Mouse (Mus musculus): ENCODE results near the gene Ttc28.

Gene Ttc28

GRCm38 (mm10) chr5:111011271-111011670, 131.7 kb downstream of the Ttc28 start:
- WGBS = 69% methylated on average over 8 of the region's 8 CpGs

GRCm38 (mm10) chr5:111012064-111012463, 132.5 kb downstream of the Ttc28 start:
- 84% methylated on average over 11 of the region's 11 CpGs for WGBS

DNA sequence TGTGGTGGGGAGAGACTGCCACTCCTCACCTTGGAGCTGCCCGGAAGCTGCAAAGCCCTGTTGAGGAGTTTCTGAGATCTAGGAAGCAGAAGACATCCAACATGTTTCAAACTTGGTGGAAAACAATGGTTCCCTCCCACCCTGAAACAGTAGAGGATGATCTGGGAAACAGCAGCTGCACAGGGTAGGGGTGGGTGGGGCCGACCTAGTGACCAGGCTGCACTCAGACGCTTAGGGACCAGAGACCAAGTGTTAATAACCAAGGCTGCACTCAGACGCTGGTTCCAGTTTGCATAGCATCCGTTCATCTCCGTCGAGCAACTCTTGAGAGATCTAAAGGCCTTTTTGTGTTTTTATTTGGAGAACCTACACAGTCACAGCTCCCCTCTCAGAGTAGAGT, 133.0 kb downstream of the Ttc28 start:
- 88% methylated on average over 7 of the region's 7 CpGs for WGBS

DNA sequence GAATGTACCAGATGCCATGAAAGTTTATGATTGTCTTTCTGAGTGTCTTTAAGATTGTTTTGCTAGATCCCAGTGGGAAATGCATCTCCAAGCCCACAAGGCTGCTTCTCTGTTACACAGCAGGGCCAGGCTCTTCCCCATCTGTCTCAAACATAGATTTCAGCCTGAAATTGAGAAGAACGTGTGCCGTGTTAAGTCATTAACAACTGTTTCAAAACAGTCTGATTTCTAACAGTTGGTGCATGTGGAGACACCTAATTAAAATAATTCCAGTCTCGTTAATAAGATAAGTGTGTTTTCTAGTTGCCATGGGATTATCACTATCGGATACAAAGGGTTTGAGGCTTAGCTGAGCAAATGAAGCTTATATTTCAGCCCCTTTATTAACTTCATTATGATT, 135.4 kb downstream of the Ttc28 start:
- 67% methylated on average over 4 of the region's 4 CpGs for WGBS

DNA sequence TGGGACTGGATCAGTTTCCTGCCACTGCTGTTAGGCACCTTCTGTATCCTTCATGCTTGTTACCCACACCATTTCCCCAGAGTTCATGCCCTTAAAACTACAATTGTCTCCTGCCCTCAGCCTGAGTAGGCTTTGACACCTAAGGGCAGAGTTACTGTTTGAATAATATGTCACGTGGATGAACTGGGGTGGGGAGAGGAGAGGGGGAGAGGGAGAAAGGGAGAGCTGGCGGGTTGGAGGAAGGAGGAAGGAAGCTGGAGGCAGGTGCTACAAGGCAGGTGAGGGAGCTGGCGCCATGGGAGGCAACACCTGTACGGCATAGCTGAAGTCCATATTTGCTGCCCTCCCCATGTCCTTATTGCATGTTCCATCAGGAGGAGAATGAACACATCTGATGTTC, 137.7 kb downstream of the Ttc28 start:
- 93% methylated on average over 4 of the region's 4 CpGs for WGBS

GRCm38 (mm10) chr5:111022339-111022738, 142.7 kb downstream of the Ttc28 start:
- WGBS = 76% methylated on average over 9 of the region's 9 CpGs

DNA sequence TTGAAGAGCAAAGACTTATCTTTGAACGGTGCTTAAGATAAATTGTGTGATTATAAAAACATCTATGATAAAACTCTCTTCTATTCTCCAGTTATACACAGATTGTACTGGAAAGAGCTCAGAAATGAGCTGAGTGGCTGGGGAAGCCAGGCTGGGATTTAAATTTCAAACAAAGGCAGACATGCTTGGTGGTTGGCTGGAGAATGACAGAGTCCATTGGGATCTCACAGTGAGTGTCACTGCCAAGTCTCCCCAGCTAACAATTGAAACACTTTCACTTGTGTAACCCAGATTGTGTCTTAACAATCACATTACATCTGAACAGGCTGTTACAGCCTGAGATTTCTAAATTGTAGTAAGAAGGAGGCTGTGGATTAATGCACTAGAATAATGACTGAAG, 143.3 kb downstream of the Ttc28 start:
- 56% methylated on average over 1 of the region's 1 CpGs for WGBS

DNA sequence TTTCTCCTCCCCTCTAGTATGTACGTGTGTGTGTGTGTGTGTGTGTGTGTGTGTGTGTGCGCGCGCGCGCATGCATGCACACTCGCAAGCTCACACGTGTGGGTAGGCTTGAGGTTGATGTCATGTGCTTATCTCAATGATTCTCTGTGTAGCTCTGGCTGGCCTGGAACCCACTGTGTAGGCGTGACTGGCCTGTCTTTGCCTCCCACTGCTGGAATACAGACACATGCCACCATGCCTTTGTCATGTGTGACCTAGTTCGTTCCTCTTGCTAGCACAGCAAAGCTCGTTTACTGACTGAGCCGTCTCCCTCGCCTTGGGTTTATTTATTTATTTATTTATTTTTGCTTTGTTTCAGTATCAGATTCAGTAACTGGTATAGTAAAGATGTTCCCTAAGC, 145.0 kb downstream of the Ttc28 start:
- WGBS = 73% methylated on average over 13 of the region's 13 CpGs

- 79% methylated on average over 14 of the region's 14 CpGs for WGBS
Observed at GRCm38 (mm10) chr5:111025476-111025875, 145.9 kb downstream of the Ttc28 start.

- 79% methylated on average over 8 of the region's 8 CpGs for WGBS
Observed at GRCm38 (mm10) chr5:111026209-111026608, 146.6 kb downstream of the Ttc28 start.

DNA sequence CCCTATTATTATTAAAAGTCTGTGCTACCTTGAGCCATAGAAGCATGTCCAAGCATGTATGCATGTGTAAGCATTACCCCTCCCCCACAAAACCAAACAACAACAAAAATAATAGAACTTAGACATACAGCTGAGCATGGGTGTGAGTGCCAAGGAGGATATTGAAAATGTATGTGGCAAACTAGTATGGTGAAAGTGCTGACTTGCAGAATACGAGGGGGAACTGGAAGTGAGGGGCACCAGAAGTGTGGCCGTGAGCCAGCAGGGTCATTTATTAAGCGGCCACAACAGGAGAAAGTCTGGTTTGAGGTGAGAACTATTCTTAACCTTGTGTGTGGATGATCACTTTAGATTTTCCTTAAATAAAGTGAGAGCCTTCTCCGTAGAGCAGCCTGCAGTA, 148.7 kb downstream of the Ttc28 start:
- WGBS = 63% methylated on average over 4 of the region's 4 CpGs

DNA sequence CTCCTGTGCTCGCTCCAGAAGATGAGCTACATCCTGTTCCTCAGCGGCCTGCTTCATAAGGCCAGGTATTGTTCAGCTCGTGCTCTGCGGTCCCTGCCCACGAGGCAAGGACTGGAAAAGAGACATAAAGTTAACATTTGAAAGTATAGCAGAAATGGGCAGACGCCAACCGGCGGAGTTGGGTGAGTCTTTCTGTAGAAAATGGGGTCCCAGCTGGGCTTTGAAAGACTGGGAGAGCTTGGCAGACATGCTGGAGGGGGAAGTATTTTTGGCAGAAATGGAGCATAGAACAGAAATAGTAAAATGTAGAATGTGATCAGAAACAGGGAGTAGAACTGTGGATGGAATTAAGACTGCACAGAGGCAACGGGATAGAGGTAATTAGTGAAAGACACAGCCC, 149.3 kb downstream of the Ttc28 start:
- WGBS = 34% methylated on average over 9 of the region's 9 CpGs

GRCm38 (mm10) chr5:111032687-111033295, 153.2 kb downstream of the Ttc28 start:
- WGBS = 70% methylated on average over 10 of the region's 10 CpGs

GRCm38 (mm10) chr5:111033489-111033888, 153.9 kb downstream of the Ttc28 start:
- WGBS = 100% methylated on average over 4 of the region's 4 CpGs

GRCm38 (mm10) chr5:111037123-111037748, 157.6 kb downstream of the Ttc28 start:
- 68% methylated on average over 7 of the region's 7 CpGs for WGBS

GRCm38 (mm10) chr5:111039771-111040170, 160.2 kb downstream of the Ttc28 start:
- WGBS = 60% methylated on average over 6 of the region's 6 CpGs

GRCm38 (mm10) chr5:111041952-111042351, 162.3 kb downstream of the Ttc28 start:
- WGBS = 65% methylated on average over 5 of the region's 5 CpGs

- WGBS = 65% methylated on average over 7 of the region's 7 CpGs
Observed at GRCm38 (mm10) chr5:111044193-111044592, 164.6 kb downstream of the Ttc28 start.

DNA sequence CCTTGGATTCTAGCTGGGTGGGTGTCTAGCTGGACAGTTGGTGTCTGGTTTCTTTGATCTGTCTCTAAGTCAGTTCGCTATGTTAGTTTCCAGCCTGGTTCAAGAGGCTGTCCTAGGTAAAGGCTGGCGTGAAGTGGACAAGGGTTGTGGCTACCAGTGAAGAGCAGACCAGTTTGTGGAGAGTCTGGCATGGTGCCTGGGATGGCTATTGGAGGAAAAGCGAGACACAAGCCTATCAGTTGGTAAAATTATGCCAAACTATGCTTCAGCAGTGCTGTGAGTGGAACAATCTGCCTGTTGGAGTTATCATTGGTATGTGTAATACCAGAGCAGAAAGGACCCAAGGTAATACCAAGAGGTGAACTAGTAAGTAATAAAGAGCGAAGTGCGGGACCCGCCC, 166.8 kb downstream of the Ttc28 start:
- WGBS = 89% methylated on average over 6 of the region's 6 CpGs

DNA sequence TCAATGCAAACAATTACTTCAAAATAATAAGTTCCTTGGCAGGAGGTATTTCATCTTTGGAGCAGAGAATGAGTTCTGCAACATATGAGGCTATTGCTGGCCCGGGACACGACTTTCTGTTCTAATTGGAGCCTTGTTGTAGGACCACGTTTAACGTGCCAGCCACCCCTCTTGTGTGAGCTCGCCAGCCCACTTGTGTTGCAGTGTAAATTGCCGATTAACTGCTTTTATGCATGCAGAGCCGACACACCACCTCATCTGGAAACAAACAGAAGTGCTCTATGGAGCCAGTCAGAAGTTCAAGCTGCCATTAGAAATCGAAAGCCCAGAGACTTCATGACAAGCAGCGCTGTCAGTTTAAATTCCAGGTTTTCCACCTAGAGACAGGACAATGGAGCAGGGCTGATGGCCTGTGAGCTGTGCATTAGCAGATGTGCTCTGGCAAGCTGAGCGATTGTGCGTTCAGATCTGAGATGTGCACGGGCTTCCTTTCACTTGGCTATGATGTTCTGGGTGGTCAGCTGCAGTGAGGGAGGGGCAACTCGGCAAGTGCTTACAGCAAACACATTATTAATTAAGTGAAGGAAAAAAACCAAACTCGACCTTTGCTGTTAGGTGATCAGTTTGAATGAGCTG, 167.4 kb downstream of the Ttc28 start:
- 55% methylated on average over 14 of the region's 14 CpGs for WGBS

- 88% methylated on average over 5 of the region's 5 CpGs for WGBS
Observed at GRCm38 (mm10) chr5:111048036-111048435, 168.4 kb downstream of the Ttc28 start.

- WGBS = 88% methylated on average over 4 of the region's 4 CpGs
Observed at GRCm38 (mm10) chr5:111049584-111049983, 170.0 kb downstream of the Ttc28 start.

DNA sequence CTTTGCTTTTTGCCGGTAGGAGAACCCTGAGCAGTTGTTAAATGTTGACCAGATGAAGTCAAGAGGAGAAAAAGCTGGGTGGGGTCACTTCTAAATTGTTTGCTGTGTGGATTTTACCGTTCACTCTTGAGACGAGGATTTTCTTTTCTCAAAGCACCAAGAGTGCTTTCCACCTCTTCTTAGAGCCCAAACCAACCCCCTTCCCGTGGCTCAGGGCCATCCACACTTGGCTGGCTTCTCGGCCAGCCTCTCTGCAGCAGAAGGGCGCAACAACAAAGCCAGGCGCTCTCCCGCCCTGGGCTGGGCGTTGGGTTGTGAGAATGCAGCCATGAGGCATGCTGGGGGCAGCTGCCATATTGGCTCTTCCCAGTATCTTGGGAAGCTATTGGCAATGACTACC, 170.5 kb downstream of the Ttc28 start:
- WGBS = 58% methylated on average over 9 of the region's 9 CpGs
